Mouse (Mus musculus) regulatory T cell (primary cell): ENCODE measurements around the gene Muc1.

Experiments
- in situ Hi-C: fragments of 300-600 bp; cut with MboI, MseI; formaldehyde crosslinking; loops from one replicate; pipeline ENCODE4 v1.15.1; 2025; ENCODE audit warnings: high pct_unique_total_duplicates

The Muc1 gene

DNA sequence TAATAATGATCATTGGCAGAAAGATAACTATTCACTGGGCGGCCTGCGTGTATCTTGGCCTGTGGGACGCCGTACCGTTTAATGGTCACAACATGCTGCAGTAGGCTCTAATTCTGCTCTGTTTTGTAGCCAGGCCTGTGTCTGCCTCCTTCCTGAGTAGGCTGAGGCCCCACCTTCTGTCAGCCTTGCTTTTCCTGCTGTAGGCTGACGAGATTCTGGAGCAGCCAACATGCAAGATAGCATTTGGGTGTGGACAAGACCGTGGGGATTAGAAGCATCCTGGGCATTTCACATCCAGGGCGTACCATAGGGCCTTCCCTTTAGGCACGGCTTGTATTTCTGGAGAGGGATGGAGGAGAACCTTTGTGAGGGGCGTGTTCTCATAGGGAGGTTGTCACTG is 33.6 kb downstream of the Muc1 start:
- in situ Hi-C loops: no loop called here

DNA sequence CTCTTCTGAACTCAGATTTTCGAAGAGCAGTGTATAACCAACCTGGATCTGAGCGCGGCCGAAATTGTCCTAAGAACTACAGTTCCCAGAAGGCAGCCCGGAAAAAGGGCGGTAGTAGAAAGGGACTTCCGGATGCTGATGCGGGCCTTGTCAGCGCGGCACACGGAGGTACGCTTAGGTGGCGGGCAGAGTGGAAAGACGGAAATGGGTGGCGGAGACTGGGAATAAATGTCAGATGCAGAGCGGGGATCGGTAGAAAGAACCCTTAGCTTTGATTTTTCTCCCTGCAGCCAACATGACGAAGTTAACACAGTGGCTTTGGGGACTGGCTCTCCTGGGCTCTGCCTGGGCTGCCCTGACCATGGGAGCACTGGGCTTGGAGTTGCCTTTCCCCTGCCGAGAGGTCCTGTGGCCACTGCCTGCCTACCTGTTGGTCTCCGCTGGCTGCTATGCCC is 37.6 kb downstream of the Muc1 start:
- in situ Hi-C loops: no loop called here

DNA sequence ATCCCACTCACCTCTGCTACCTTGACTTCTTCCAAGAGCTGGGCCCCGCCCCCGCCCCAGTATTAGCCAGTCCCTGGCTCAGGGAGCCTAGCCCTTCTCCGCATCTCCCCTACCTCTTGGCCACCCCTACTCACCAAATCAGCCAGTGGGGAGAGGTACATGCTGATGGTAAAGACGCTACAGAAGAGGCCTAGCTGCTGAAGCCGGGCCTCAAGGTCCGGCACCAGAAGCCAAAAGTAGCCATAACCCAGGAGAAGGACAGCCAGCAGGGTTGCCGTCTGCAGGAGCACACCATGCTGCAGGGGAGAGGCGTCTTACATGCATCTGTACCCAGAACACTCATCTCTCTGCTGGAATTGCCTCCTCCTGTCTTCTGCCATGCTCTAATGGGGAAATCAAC is 40.1 kb downstream of the Muc1 start:
- in situ Hi-C loops: no loop called here

DNA sequence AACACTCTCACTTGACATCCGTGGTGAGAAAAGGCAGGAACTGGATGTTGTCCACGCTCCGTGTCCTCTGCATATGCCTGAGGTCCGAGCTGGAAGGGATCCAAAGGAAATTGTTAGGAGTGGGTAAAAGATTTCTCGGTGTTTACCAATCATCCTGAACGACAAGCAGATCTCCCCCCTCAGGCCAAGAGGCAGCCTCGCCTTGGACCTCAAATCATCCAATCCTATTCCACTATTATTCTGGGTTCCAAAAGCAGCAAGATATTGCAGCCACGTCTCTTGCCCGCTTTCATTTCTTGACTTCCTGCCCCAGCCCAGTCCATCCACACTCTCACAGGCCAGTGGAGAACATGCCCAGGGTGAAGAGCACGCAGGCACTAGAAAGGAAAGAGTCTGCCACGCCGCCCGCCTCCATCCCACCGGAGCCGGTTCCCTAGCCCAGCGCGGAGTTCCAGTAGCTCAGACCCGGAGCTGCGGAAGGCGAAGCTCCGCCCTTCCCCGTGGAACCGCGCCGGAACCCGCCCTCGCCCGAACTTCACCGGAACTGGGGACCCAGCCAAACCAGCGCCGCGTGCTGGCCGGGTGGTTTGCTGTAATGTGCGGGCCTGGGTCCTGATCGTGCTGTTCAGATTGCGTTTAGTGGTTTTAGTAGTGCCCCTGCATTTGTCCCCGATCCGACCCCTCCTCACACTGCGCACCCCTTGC is 41.3 kb downstream of the Muc1 start, which contains the start of gene Slc50a1:
TSS of gene Slc50a1 (minus strand) at position 520 of the 705 bp plus-strand sequence.
- in situ Hi-C loops: no loop called here

DNA sequence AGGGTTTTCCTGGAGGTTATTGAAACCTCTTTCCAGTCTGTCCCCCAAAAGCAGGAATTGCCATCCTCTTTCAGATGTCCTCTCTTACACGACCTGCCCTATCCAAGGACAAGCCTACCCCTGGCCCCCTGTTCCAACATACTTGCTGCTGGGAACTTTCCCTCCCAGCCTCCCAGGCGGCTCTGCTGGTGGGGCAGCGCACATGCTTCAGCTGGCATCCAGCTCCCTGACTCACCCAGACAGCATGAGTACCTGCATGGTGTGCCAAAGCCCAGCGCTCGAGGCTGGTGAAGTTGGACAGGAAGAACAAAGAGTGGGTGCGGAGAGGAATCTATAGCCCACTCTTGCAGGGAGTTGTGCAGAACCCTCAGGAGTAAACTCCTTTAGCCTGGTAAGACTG is 42.0 kb downstream of the Muc1 start:
- in situ Hi-C loops: no loop called here

DNA sequence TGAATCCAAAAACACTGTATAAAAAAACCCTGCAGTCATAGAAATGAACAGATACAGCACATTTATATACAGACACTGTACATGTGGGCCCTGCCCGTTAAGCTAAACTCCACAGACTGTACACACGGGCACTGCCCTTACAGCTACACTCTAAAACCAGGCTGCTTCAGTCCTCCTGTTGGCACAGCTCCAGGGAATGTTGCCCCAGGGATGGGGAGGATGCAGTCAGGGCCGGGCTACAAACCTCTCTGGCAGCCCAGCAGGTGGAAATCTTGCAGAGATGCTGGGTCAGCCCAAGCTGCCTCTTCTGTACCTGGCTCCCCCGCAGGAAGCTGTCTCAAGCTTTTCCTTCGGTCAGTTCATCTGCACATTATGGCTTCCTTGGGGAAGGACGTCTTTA is 42.9 kb downstream of the Muc1 start:
- in situ Hi-C loops: no loop called here

DNA sequence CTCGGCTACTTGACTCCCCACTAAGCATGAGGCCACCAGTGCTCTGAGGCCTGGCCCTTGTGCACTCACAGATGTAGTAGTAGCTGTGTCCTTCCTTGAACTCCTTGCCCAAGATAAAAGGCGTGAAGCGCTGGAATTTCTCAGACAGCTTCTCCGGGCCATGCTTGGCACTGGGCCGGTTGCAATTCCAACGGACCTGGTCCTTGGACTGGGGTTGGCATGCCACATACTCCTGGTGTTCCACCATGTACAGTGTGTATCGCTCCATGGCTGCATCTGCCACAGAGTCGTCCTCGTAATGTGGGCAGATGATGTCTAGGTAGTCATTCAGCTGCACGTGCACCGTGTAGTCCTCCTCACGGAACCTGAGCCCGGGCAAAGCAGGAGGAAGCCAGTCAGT is 47.2 kb downstream of the Muc1 start:
- in situ Hi-C loops: no loop called here

DNA sequence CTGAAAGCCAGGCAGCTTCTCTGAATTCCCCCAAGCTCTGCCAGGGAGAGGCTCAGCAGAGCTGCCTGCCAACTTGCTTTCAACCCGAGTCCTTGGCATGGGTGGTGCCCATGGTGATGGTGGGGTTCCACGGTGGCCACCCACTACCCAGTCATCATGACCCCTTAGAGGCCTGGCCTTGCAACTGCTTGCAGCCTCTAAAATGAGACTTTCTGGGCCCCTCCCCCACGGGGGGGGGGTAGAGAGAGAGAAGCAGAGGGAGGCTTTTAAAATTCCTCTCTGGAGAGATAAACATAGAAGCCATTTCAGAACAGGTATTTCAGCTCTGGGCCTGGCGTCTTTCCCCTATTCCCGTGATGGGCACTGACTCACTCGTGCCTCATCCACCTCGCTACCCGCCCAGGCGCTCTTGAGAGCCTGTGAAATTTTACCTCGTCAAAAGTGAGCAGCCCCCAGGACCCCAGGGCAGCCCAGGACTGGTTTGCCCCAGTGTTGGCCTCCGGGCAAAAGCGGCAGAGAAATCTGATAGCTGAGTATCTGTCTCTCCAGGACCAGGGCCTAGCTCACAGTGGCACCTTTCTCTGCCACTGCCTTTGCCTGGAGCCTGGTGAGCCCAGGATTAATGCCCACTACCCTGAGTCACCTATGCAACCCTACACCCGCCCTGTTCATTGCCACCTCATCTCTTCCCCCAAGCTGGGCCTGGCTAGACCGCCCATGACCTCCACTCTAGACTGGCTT is 48.6 kb downstream of the Muc1 start:
- in situ Hi-C loops: no loop called here

DNA sequence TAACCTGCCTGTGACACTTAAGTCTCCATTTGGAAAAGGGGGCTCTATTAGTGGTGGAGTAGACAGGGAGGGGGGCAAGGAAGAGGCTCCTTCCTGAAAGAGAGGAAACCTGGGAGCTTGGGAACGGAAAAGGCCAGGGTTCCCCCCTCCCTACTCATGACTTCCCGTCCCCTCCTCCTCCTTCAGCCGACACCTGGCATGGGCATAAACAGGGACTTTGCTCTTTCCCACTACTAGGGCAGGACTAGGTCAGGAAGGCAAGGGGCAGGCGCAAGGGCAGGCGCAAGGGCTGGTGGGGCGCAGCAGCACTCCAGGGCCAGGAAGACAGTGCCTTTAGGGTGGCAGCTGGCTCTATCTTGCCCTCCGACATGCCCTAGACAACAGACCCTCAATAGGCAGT is 49.2 kb downstream of the Muc1 start:
- in situ Hi-C loops: no loop called here

DNA sequence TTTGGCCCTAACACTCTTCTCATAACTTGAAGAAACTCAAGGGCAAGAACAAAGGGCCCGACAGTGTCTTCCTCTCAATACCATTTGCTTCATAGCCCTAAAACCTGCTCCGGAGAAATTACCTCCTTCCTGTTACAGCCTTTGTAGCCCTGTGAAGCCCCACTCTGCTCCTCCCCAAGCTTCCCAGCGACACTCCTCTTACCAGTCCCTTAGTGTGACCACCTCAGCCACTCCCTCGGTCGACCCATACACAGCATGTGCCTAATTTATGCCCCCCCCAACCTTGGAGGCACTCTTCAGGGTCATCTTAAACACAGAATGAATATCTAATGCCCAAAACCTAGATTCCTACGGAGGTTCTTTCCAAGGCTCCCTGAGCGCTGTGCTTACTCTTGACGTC is 49.8 kb downstream of the Muc1 start:
- in situ Hi-C loops: no loop called here

DNA sequence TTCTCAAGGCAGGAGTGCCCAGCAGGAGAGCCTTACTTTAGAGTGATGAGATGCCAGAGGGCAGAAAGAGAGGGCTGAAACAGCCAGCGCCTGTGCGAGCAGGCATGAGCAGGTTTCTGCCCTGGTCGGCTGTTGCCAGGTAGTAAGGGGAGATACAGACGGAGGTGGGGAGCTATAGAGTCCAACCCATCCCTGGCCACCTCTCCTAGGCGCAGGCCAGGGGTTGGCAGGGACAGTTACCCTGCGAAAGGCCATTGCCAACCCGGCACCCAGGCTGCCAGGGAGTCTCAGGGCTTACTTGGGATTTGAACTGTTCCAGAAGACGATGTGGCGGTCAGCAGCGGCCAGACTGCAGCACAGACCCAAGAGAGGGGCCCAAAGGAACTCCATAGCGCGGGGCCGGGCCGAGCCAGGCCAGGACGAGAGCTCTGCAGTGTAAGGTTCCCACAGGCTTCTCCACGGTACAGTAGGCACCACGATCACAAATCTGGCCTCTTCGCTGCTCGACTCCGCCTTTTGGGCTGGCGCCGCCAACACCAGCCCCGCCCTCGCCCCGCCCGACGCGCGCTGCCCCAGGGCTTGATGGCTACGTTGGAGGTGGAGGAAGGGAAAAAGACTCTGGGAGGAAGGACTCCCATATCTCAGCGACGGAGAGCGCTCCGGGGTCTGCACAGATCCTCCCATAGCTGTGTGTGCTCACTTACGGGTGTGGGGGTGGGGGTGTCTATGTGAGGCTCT is 50.5 kb downstream of the Muc1 start:
- in situ Hi-C loops: no loop called here

DNA sequence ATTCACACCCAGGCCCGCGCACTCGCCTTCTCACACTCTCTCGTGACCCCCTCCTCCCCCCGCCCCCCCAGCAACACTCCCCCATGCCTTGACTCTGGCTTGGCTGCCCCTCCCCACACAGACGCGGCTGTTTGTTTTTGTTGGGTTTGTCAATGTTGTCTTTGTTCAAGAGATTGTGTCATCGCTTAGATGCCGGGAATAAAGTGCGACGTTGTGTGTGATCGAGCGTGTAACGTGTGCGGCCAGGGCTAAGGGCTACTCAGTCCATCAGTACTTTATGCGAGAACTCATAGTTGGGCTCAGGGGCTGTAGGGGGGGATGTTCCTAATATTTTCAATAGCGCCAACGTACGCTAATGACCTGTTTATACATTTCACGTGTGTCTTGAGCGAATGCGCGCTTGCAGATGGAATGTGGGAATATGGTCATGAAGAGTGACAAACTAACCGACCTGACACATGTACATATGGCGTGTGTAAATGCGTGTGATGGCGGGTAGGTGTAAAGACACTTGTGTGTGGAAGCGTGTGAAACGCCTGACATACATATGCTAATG is 51.3 kb downstream of the Muc1 start:
- in situ Hi-C loops: loop anchor here (5.0 kb wide), 1 partner anchor 33 kb away; the partner anchor contains the start of genes Krtcap2 and Trim46

DNA sequence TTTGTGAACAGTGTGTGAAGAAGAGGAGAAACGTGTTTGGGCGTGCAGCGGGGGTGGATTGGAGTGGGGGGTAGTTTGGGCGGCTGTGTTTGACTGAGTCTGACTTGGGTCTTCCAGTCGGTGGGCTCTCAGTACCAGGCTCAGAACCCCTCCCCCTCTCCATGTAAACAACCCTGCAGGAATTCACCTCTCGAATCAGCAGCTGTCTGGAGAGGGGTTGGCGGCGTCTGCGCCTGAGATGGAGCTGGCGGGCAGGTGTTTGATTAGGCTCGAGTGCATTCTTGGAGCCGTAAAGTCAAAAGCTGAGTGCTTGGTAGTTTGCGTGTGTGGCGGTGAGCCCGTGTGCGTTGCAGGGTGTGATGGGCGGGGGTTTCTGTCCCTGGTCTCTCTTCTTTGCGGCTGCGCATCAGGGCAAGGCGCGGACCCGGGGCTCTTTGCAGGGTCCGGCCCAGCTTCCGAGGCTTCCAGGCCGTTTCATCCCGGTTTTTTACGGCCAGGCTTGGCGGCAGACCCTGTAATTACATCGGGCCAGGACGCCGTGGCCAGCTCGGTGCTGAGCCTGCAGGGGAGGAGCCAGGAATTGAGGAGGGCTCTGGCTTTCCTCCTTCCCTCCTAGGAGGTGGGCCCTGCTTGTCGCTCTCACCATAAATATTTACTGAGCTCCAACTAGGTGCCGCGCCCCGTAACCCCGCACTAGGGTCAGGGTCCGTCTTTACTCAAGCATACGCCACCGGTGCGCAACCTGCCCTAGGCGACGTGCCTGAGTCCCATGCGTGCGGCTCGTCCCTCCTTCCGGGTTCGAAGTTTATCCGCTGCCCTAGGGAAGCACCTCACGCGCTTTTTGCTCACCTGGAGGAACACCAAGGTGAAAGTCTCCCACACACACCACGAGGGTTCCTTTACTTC is 52.0 kb downstream of the Muc1 start, which contains the start of gene Efna1:
TSS of gene Efna1 (minus strand) at position 537 of the 906 bp plus-strand sequence.
- in situ Hi-C loops: loop anchor here (5.0 kb wide), 1 partner anchor 34 kb away; the partner anchor contains the start of genes Krtcap2 and Trim46

DNA sequence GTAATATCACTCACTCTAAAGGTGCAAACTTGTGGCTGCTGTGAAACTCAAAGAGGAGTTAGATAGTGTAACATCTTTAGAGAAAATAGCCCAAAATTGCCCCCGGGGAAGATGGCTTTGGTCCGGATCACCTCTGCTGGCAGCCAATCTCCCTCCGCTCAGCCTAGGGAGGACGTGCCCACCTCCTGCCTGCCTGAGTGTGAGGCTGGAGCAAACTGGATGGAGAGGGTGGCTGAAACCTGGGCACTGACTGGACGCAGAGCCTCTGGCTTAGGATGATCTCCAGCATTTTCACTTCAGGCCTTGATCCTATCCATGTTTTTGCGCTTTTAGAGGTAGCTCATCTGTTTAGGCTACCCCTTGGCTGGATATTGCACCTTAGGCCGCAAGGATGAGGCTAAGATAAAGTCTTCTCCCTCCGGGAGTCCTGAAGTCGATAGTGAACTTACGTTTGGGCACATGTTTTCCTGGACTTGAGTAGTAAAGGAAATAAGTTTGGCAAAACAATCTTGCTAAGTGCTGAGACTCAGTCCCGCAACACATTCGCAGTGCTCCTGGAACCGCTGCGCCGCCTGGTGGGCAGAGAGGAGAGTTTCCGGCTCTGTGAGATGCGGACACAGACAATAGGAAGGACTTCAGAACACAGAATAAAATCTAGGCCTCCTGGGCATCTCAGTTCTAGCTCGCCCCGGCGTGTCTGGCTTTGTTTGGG is 52.9 kb downstream of the Muc1 start:
- in situ Hi-C loops: loop anchor here (5.0 kb wide), 1 partner anchor 34 kb away; the partner anchor contains the start of genes Krtcap2 and Trim46

DNA sequence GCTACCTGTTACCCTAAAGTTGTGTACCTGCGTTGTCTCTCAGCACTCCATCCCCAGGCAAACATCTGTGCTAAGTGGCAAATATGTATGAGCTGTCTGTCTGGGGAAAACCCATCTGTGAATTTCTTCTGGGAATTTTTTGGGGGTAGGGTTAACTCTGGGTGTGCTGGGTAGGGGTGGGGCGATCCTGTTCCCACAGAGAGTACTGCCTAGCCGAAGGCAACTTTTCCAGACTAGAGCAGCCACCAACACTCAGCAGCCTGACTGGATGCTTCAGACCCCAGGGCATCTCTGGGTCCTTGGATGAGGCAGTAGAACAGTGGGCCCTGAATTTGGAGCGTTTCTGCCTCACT is 53.4 kb downstream of the Muc1 start:
- in situ Hi-C loops: loop anchor here (5.0 kb wide), 1 partner anchor 35 kb away; the partner anchor contains the start of genes Krtcap2 and Trim46
